23 mouse cellular contexts compared by ENCODE assay signal in the genomic region with DNA sequence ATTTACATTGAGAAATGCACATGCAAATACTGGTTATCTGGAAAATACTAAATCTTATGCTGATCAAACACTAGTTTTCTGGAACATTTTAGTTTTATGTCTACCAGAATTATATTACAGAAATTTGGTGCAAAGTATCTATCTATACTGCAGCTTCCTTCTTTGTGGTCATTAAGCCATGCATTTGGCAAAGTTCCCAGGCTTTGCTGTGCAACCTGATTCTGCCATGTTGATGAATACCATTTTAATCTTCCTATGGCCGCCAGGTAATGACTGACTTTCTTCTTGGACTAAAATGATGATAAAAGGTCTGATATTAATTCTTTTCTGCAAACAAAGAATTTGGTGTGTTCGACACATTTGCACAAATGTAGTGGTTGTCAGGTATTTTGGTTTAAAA.
DNase-seq lines count a peak whose midpoint lies in the region; ATAC-seq lines count a peak whose summit lies in the region.
"Had no signal": no experiment of that assay in that cellular context is flagged by ENCODE, and none has a peak within 500 bp of the region (broad histone marks: within the 10 kb centered on the region; RNA-seq: fewer than 3 reads in every experiment).

No protein-coding gene starts in this region.

- no peak overlapping the region for H3K9ac ChIP-seq in embryonic facial prominence, embryonic 14.5 days (ENCODE audit: low read depth, low read length)
- no peak overlapping the region for H3K9ac ChIP-seq in midbrain, embryonic 14.5 days (replicated peaks; ENCODE audit: low read length)
- no peak overlapping the region for H3K9ac ChIP-seq in midbrain, embryonic 15.5 days
- H3K9ac ChIP-seq: embryonic facial prominence, embryonic 13.5 days; forebrain, embryonic 13.5 days; forebrain, postnatal 0 days; heart, embryonic 15.5 days; hindbrain, embryonic 13.5 days had no signal

- WGBS in embryonic facial prominence, embryonic 14.5 days, result 50% methylated on average over 2 of the region's 2 CpGs
- 85% methylated on average over 2 of the region's 2 CpGs for WGBS in embryonic facial prominence, embryonic 10.5 days
- WGBS in midbrain, embryonic 14.5 days, result 82% methylated on average over 2 of the region's 2 CpGs
- 76% methylated on average over 2 of the region's 2 CpGs for WGBS in midbrain, embryonic 15.5 days

- peak; percentile 64 for DNase-seq in embryonic facial prominence, embryonic 14.5 days (ENCODE audit: low spot score)
- no peak for DNase-seq in embryonic facial prominence, embryonic 10.5 days (ENCODE audit: low spot score)
- peak; percentile 5 for DNase-seq in midbrain, embryonic 14.5 days
- DNase-seq in MEL-GATA-1-ER (ENCODE audit: extremely low read depth, low read depth), result peak; percentile 8
- DNase-seq in layer of hippocampus, postnatal 25 days (ENCODE audit: extremely low spot score in 1 of 2, low spot score in 1 of 2), result no peak
- DNase-seq in spleen, postnatal 10 days (ENCODE audit: low spot score in 2 of 2), result no peak
- DNase-seq: adrenal gland, postnatal 25 days; cerebellum, adult 11 months; cerebellum, adult 9-11 months; forebrain, postnatal 0 days; gastrocnemius, postnatal 14 days; heart, adult 2 months; heart, postnatal 14 days had no signal

- no peak overlapping the region for H3K4me2 ChIP-seq in embryonic facial prominence, embryonic 14.5 days (ENCODE audit: low read depth, low read length)
- H3K4me2 ChIP-seq in midbrain, embryonic 14.5 days (ENCODE audit: low read length), result no peak overlapping the region
- H3K4me2 ChIP-seq in midbrain, embryonic 15.5 days, result no peak overlapping the region
- H3K4me2 ChIP-seq: embryonic facial prominence, embryonic 13.5 days; forebrain, embryonic 13.5 days; heart, embryonic 11.5 days; heart, embryonic 15.5 days; hindbrain, embryonic 13.5 days had no signal

- ATAC-seq in embryonic facial prominence, embryonic 14.5 days (ENCODE audit: low read depth), result no peak
- no peak for ATAC-seq in midbrain, embryonic 14.5 days (ENCODE audit: low FRiP score, low TSS enrichment)
- ATAC-seq in midbrain, embryonic 15.5 days (replicated peaks), result no peak
- 0 out of 2 replicates have a peak, but pooled peaks have one; percentile 36 for ATAC-seq in common myeloid progenitor, adult 5-6 weeks (replicated peaks; ENCODE audit: low read depth, poor library complexity, severe bottlenecking)
- ATAC-seq: activated CD4-positive, CD25-positive, alpha-beta regulatory T cell, adult 4 months; forebrain, embryonic 13.5 days; forebrain, postnatal 0 days; intestine, embryonic 16.5 days; Patski had no signal

- no peaks in the 10 kb centered on the region for H3K9me3 ChIP-seq in embryonic facial prominence, embryonic 14.5 days (ENCODE audit: control insufficient read depth, low read length)
- H3K9me3 ChIP-seq in embryonic facial prominence, embryonic 10.5 days, result no peaks in the 10 kb centered on the region
- no peaks in the 10 kb centered on the region for H3K9me3 ChIP-seq in midbrain, embryonic 14.5 days (ENCODE audit: control insufficient read depth, low read length)
- no peaks in the 10 kb centered on the region for H3K9me3 ChIP-seq in midbrain, embryonic 15.5 days
- H3K9me3 ChIP-seq: embryonic facial prominence, embryonic 13.5 days; forebrain, embryonic 13.5 days; heart, embryonic 15.5 days; hindbrain, embryonic 13.5 days had no signal

- H3K4me1 ChIP-seq in embryonic facial prominence, embryonic 14.5 days (ENCODE audit: control insufficient read depth, insufficient read depth, low read length), result no peaks in the 10 kb centered on the region
- H3K4me1 ChIP-seq in embryonic facial prominence, embryonic 10.5 days, result no peaks in the 10 kb centered on the region
- H3K4me1 ChIP-seq in midbrain, embryonic 14.5 days (ENCODE audit: control insufficient read depth, insufficient read depth, low read length), result no peaks in the 10 kb centered on the region
- no peaks in the 10 kb centered on the region for H3K4me1 ChIP-seq in midbrain, embryonic 15.5 days
- H3K4me1 ChIP-seq: embryonic facial prominence, embryonic 13.5 days; forebrain, embryonic 13.5 days; heart, embryonic 15.5 days; hindbrain, embryonic 13.5 days had no signal

- no peaks in the 10 kb centered on the region for H3K27me3 ChIP-seq in embryonic facial prominence, embryonic 14.5 days (replicated peaks; ENCODE audit: control insufficient read depth, insufficient read depth, low read length)
- H3K27me3 ChIP-seq in embryonic facial prominence, embryonic 10.5 days (replicated peaks; ENCODE audit: low read depth, poor library complexity, severe bottlenecking), result no peaks in the 10 kb centered on the region
- no peaks in the 10 kb centered on the region for H3K27me3 ChIP-seq in midbrain, embryonic 14.5 days (ENCODE audit: control insufficient read depth, insufficient read depth, low read length)
- no peaks in the 10 kb centered on the region for H3K27me3 ChIP-seq in midbrain, embryonic 15.5 days (replicated peaks)
- H3K27me3 ChIP-seq: embryonic facial prominence, embryonic 13.5 days; forebrain, embryonic 13.5 days; heart, embryonic 15.5 days; hindbrain, embryonic 13.5 days had no signal

- no peaks in the 10 kb centered on the region for H3K36me3 ChIP-seq in embryonic facial prominence, embryonic 14.5 days (ENCODE audit: control insufficient read depth, insufficient read depth, low read length)
- H3K36me3 ChIP-seq in embryonic facial prominence, embryonic 10.5 days (replicated peaks), result no peaks in the 10 kb centered on the region
- no peaks in the 10 kb centered on the region for H3K36me3 ChIP-seq in midbrain, embryonic 14.5 days (ENCODE audit: control insufficient read depth, insufficient read depth, low read length)
- H3K36me3 ChIP-seq in midbrain, embryonic 15.5 days (replicated peaks), result no peaks in the 10 kb centered on the region
- H3K36me3 ChIP-seq: embryonic facial prominence, embryonic 13.5 days; heart, embryonic 15.5 days; hindbrain, embryonic 13.5 days had no signal

- no peak overlapping the region for H3K4me3 ChIP-seq in embryonic facial prominence, embryonic 14.5 days (ENCODE audit: low read depth, low read length)
- H3K4me3 ChIP-seq in embryonic facial prominence, embryonic 10.5 days, result no peak overlapping the region
- no peak overlapping the region for H3K4me3 ChIP-seq in midbrain, embryonic 14.5 days (replicated peaks; ENCODE audit: low read depth, low read length)
- no peak overlapping the region for H3K4me3 ChIP-seq in midbrain, embryonic 15.5 days
- H3K4me3 ChIP-seq: embryonic facial prominence, embryonic 13.5 days; forebrain, embryonic 13.5 days; heart, adult 2 months; heart, embryonic 15.5 days; hindbrain, embryonic 13.5 days had no signal

- H3K27ac ChIP-seq in embryonic facial prominence, embryonic 14.5 days (replicated peaks; ENCODE audit: low read depth, low read length), result no peak overlapping the region
- H3K27ac ChIP-seq in embryonic facial prominence, embryonic 10.5 days (replicated peaks), result no peak overlapping the region
- H3K27ac ChIP-seq in midbrain, embryonic 14.5 days (replicated peaks; ENCODE audit: low read depth, low read length), result no peak overlapping the region
- no peak overlapping the region for H3K27ac ChIP-seq in midbrain, embryonic 15.5 days
- H3K27ac ChIP-seq: embryonic facial prominence, embryonic 13.5 days; forebrain, embryonic 13.5 days; heart, adult 2 months; heart, embryonic 15.5 days; hindbrain, embryonic 13.5 days had no signal

Comparison
In these comparisons a context has a peak if more than half of its experiments do, and no peak if none do; other contexts are left out.
1. DNase-seq: peak in embryonic facial prominence, embryonic 14.5 days (single experiment), midbrain, embryonic 14.5 days (single experiment) and MEL-GATA-1-ER (single experiment); none in embryonic facial prominence, embryonic 10.5 days (single experiment), layer of hippocampus, postnatal 25 days (0 of 2) and spleen, postnatal 10 days (0 of 2).